Mouse (Mus musculus): ENCODE measurements around the gene Prkar2b. TPM values are rescaled to one million over a fixed set of nuclear protein-coding genes. Genes with fewer than 3 reads are reported as not detected.

The Prkar2b gene
- total and polyA plus RNA-seq, 3 experiments = 15.7 to 154 (median 34.1) TPM

DNA sequence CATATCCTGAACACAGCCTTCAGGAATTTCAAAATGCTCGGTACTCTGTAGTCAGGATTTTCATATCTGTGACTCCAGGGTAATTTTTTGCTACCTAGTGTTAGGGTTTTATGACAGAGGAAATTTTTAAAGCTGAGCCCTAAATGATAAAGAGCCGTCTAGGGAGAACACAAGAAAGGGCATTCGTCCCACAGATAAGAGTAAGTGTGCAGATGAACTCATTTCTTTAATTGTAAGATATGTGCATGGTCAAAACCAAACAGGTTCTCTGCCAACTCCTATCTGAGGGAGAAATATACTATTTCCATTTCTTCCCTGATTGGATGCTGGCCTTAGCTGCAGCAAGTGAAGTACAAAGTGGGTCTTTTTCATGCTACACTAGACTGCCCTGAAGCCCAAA, 137.0 kb downstream of the Prkar2b start (continued):
- TF ChIP-seq CHD2 (IDR thresholded peaks at IDR 0.05; ENCODE audit: low read length) = no peak

DNA sequence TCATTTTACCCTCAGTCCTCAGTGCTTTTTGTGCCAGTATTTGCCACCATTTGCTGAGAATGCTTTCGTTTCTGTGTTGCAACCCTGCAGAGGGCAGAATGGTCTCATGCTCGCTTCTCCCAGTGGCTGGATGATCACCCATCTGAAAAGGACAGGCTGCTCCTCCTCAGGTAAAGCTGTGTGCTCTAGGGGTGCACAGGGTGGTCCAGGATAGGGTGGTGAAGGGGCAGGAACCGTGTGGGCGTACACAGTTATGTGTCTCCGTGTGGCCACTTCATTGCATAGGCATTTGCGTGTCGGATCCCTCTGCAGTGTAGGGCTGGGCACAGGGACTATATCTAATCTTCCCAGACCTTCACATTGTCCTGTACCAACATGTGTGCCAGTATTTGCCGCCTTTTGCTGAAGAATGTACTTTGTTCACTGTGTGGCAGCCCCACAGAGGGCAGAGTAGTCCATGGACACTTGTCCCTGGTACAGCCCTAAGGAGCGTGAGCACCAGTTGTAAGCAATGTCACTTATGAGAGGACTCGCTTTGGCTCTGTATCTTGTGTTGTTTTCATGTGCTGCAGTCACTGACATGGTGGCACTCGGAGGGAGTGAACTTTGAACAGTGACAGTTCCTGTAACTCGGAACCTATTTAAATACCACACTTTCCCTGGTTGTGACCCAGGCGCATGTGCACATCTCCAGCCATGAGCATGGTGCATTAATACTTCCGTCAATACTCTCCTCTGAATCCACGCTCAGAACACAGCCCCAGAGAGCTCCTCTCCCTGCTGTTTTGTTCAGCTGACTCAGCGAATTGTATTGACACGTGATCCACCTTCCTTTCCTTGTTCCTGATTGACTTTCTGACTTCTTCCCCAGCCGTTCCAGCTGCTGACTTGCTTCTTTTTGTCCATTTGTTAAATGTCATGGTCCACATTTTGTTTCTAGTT, 140.4 kb downstream of the Prkar2b start:
- H3K36me3 ChIP-seq (ENCODE audit: control insufficient read depth in 1 of 2, insufficient read depth in 2 of 2, low read length in 2 of 2) = peaks cover 0 to 14% of the 10 kb centered on the region in 2 experiments; a peak in 2 of 4 replicates
- no peak overlapping the region for H3K4me3 ChIP-seq (ENCODE audit: control insufficient read depth in 1 of 2, insufficient read depth in 1 of 2, low read depth in 2 of 2, low read length in 2 of 2)
- TF ChIP-seq E2F4 (IDR thresholded peaks at IDR 0.05; ENCODE audit: borderline replicate concordance, low read depth, low read length) (no peak), MYC (IDR thresholded peaks at IDR 0.05; ENCODE audit: low read depth, low read length) (no peak), MEF2A (IDR thresholded peaks at IDR 0.05; ENCODE audit: extremely low read depth, insufficient replicate concordance, low read depth, low read length, poor library complexity, severe bottlenecking) (no peak), MAFK (IDR thresholded peaks at IDR 0.05; ENCODE audit: borderline replicate concordance, low read depth, low read length) (peak; percentile 92)
- no peaks in the 10 kb centered on the region for H3K9me3 ChIP-seq (replicated peaks; ENCODE audit: insufficient read depth, low read length)
- no peaks in the 10 kb centered on the region for H3K27me3 ChIP-seq (ENCODE audit: control insufficient read depth in 1 of 2, insufficient read depth in 2 of 2, low read length in 2 of 2)
- H3K4me1 ChIP-seq (ENCODE audit: control insufficient read depth in 1 of 2, insufficient read depth in 2 of 2, low read length in 2 of 2) = peaks cover 10 to 12% of the 10 kb centered on the region in 2 experiments
- H3K27ac ChIP-seq (ENCODE audit: control insufficient read depth, low read depth, low read length) = no peak overlapping the region
- no peak for DNase-seq (ENCODE audit: low read depth, low spot score)
- no peaks in the 10 kb centered on the region for H3K79me2 ChIP-seq (ENCODE audit: control insufficient read depth, insufficient read depth, low read length, poor library complexity)
- H3K9ac ChIP-seq (ENCODE audit: control insufficient read depth, low read depth, low read length, poor library complexity, severe bottlenecking) = no peak overlapping the region

DNA sequence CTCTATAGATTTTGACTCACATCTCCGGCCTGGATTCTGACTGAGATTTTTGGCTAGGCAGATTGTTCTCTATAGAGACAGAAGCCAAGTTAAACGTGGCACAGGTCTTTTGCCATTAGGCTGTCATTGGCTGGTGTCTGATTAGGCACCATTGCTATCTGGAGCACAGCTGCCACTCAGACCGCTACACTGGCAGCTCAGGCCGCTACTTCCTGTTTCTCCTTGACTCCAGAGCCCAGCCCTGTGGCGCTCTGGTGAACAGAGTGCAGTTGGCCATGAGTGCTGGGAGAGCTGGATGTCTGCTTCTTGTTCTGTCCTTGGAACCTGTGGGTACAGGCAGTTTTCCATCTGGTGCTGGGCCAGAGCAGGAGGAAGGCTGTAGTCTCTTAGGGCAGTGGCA, 143.9 kb downstream of the Prkar2b start:
- 0 out of 2 replicates have a peak overlapping the region, but pooled peaks have one; percentile 7 for H3K9ac ChIP-seq (ENCODE audit: control insufficient read depth, low read depth, low read length, poor library complexity, severe bottlenecking)
- DNase-seq (ENCODE audit: low read depth, low spot score) = peak; percentile 90
- H3K9me3 ChIP-seq (replicated peaks; ENCODE audit: insufficient read depth, low read length) = no peaks in the 10 kb centered on the region
- peaks cover 0 to 9% of the 10 kb centered on the region in 2 experiments; a peak in 2 of 4 replicates for H3K36me3 ChIP-seq (ENCODE audit: control insufficient read depth in 1 of 2, insufficient read depth in 2 of 2, low read length in 2 of 2)
- H3K4me1 ChIP-seq (ENCODE audit: control insufficient read depth in 1 of 2, insufficient read depth in 2 of 2, low read length in 2 of 2) = peaks cover 3 to 12% of the 10 kb centered on the region in 2 experiments; a peak in 3 of 4 replicates
- no peaks in the 10 kb centered on the region for H3K27me3 ChIP-seq (ENCODE audit: control insufficient read depth in 1 of 2, insufficient read depth in 2 of 2, low read length in 2 of 2)
- no peaks in the 10 kb centered on the region for H3K79me2 ChIP-seq (ENCODE audit: control insufficient read depth, insufficient read depth, low read length, poor library complexity)
- no peak overlapping the region for H3K4me3 ChIP-seq (ENCODE audit: control insufficient read depth in 1 of 2, insufficient read depth in 1 of 2, low read depth in 2 of 2, low read length in 2 of 2)
- H3K27ac ChIP-seq (ENCODE audit: control insufficient read depth, low read depth, low read length) = peak overlapping the region; percentile 44
- TF ChIP-seq MYC (IDR thresholded peaks at IDR 0.05; ENCODE audit: low read depth, low read length) (0 out of 2 replicates have a peak, but pooled peaks have one; percentile 33), RAD21 (IDR thresholded peaks at IDR 0.05; ENCODE audit: low read depth, low read length) (no peak), EP300 (IDR thresholded peaks at IDR 0.05; ENCODE audit: low read depth in 1 of 2, low read length in 2 of 2) (peak; percentile 50 to 63; a peak in 3 of 4 replicates), RCOR1 (IDR thresholded peaks at IDR 0.05; ENCODE audit: low read depth, low read length) (peak; percentile 93), MXI1 (IDR thresholded peaks at IDR 0.05; ENCODE audit: low read depth, low read length) (peak; percentile 62; the same call in 1 of the 2 replicates), CHD2 (IDR thresholded peaks at IDR 0.05; ENCODE audit: low read length) (no peak), GABPA (IDR thresholded peaks at IDR 0.05; ENCODE audit: low read depth, low read length) (no peak), SIN3A (IDR thresholded peaks at IDR 0.05; ENCODE audit: low read length) (peak; percentile 70), POLR2AphosphoS2 (IDR thresholded peaks at IDR 0.05; ENCODE audit: low read length) (no peak), POLR2AphosphoS5 (IDR thresholded peaks at IDR 0.05; ENCODE audit: borderline replicate concordance, low read depth, low read length) (no peak), UBTF (IDR thresholded peaks at IDR 0.05; ENCODE audit: borderline replicate concordance, insufficient read depth, low read depth, low read length) (no peak), TCF12 (IDR thresholded peaks at IDR 0.05; ENCODE audit: low read depth, low read length) (peak; percentile 45; the same call in 1 of the 2 replicates), ZC3H11A (IDR thresholded peaks at IDR 0.05; ENCODE audit: low read depth, low read length) (0 out of 2 replicates have a peak, but pooled peaks have one; percentile 6), ELF1 (IDR thresholded peaks at IDR 0.05; ENCODE audit: low read depth, low read length) (peak; percentile 78; the same call in 1 of the 2 replicates), BHLHE40 (IDR thresholded peaks at IDR 0.05; ENCODE audit: borderline replicate concordance, low read depth, low read length) (no peak; the same call in 1 of the 2 replicates), TAL1 (IDR thresholded peaks at IDR 0.05; ENCODE audit: low read length) (peak; percentile 51), SMC3 (IDR thresholded peaks at IDR 0.05; ENCODE audit: low read depth, low read length) (peak; percentile 18; the same call in 1 of the 2 replicates), MYB (IDR thresholded peaks at IDR 0.05; ENCODE audit: low read depth, low read length) (no peak), ETS1 (IDR thresholded peaks at IDR 0.05; ENCODE audit: low read depth, low read length) (peak; percentile 71), MAX (IDR thresholded peaks at IDR 0.05; ENCODE audit: low read length) (peak; percentile 59), NELFE (IDR thresholded peaks at IDR 0.05; ENCODE audit: low read depth, low read length) (no peak), GATA1 (IDR thresholded peaks at IDR 0.05; ENCODE audit: low read depth, low read length) (peak; percentile 82), JUND (IDR thresholded peaks at IDR 0.05; ENCODE audit: low read depth, low read length) (no peak), ZKSCAN1 (IDR thresholded peaks at IDR 0.05; ENCODE audit: low read depth, low read length) (peak; percentile 14; the same call in 1 of the 2 replicates)

Measured in MEL (cell line).